Mouse (Mus musculus): Measurements from ENCODE around the gene 4933405L10Rik. TPM values are rescaled to one million over a fixed set of nuclear protein-coding genes. Genes with fewer than 3 reads are reported as not detected.

4933405L10Rik gene
- polyA plus RNA-seq, 1 experiment from 2014 or later, result 0.11 TPM

DNA sequence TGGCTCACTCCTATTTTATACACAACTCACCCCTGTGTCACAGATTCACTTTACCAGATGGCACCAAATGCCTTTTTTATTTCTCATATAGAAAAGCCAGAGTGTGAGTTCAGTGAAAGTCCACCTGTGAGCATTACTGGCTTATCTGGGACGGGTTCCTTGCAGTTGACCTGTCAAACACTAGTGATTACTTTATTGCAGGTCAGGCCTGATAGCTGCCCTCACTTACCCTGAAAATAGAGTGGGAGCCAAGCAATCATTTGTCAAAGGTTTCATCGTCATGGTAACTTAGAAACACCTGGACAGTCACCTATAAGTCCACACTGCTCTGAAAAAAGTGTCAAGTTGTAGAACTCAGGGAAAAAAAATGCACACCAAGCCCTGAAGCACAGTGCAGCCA lies 47.2 kb downstream of the 4933405L10Rik start:
- WGBS, result 74% methylated on average over 2 of the region's 2 CpGs
- DNase-seq (ENCODE audit: low spot score), result no peak

GRCm38 (mm10) chr8:105757796-105758276 lies 50.4 kb downstream of the 4933405L10Rik start:
- peak overlapping the region; percentile 90 for H3K4me3 ChIP-seq (replicated peaks; ENCODE audit: low read depth, low read length)
- DNase-seq (ENCODE audit: low spot score), result no peak
- no peaks in the 10 kb centered on the region for H3K27me3 ChIP-seq (ENCODE audit: insufficient read depth, low read length)
- TF ChIP-seq CTCF (IDR thresholded peaks at IDR 0.05; ENCODE audit: low read depth), result no peak
- H3K36me3 ChIP-seq (ENCODE audit: insufficient read depth, low read length), result no peaks in the 10 kb centered on the region
- peak overlapping the region; percentile 69 for H3K4me2 ChIP-seq (ENCODE audit: low read length)
- 0 out of 2 replicates have a peak, but pooled peaks cover 6% of the 10 kb centered on the region for H3K4me1 ChIP-seq (replicated peaks; ENCODE audit: insufficient read depth, low read length)
- H3K27ac ChIP-seq, result peak overlapping the region; percentile 85; the same call in 1 of the 2 replicates
- H3K9ac ChIP-seq (ENCODE audit: low read depth, low read length), result peak overlapping the region; percentile 66
- WGBS, result under 1% methylated on average over 12 of the region's 12 CpGs
- no peak for ATAC-seq (replicated peaks; ENCODE audit: low FRiP score, low read depth)
- no peaks in the 10 kb centered on the region for H3K9me3 ChIP-seq (replicated peaks; ENCODE audit: low read length)

More for the DNA sequence above, 47.2 kb downstream of the 4933405L10Rik start:
- no peak for TF ChIP-seq CTCF (IDR thresholded peaks at IDR 0.05; ENCODE audit: low read depth)
- no peaks in the 10 kb centered on the region for H3K9me3 ChIP-seq (replicated peaks; ENCODE audit: low read length)
- no peak overlapping the region for H3K4me2 ChIP-seq (ENCODE audit: low read length)
- no peak overlapping the region for H3K4me3 ChIP-seq (replicated peaks; ENCODE audit: low read depth, low read length)
- H3K9ac ChIP-seq (ENCODE audit: low read depth, low read length), result no peak overlapping the region
- no peak for ATAC-seq (replicated peaks; ENCODE audit: low FRiP score, low read depth)
- no peaks in the 10 kb centered on the region for H3K36me3 ChIP-seq (ENCODE audit: insufficient read depth, low read length)
- H3K27me3 ChIP-seq (ENCODE audit: insufficient read depth, low read length), result no peaks in the 10 kb centered on the region
- no peak overlapping the region for H3K27ac ChIP-seq
- H3K4me1 ChIP-seq (replicated peaks; ENCODE audit: insufficient read depth, low read length), result peaks cover 16% of the 10 kb centered on the region; the same call in 1 of the 2 replicates

GRCm38 (mm10) chr8:105758277-105759108 lies 51.0 kb downstream of the 4933405L10Rik start, which contains the start of gene Gfod2:
Gfod2 (minus strand) TSS chr8:105758664.
- Histone ChIP-seq H3K36me3 (ENCODE audit: insufficient read depth, low read length) (no peaks in the 10 kb centered on the region), H3K27me3 (ENCODE audit: insufficient read depth, low read length) (no peaks in the 10 kb centered on the region), H3K4me3 (replicated peaks; ENCODE audit: low read depth, low read length) (peak within 1 kb of the TSS; percentile 90), H3K27ac (peak within 1 kb of the TSS; percentile 85), H3K4me1 (replicated peaks; ENCODE audit: insufficient read depth, low read length) (0 out of 2 replicates have a peak, but pooled peaks cover 6% of the 10 kb centered on the region), H3K4me2 (ENCODE audit: low read length) (peak within 1 kb of the TSS; percentile 69), H3K9me3 (replicated peaks; ENCODE audit: low read length) (no peaks in the 10 kb centered on the region), H3K9ac (ENCODE audit: low read depth, low read length) (peak within 1 kb of the TSS; percentile 66)
- DNase-seq (ENCODE audit: low spot score), result peak; percentile 98
- ATAC-seq (replicated peaks; ENCODE audit: low FRiP score, low read depth), result peak; percentile 97
- WGBS, result 3% methylated on average over 55 of the region's 57 CpGs
- peak; percentile 37 for TF ChIP-seq CTCF (IDR thresholded peaks at IDR 0.05; ENCODE audit: low read depth)

Other genes starting within 250 kb of the 4933405L10Rik start
- 15.6 and 19.4 TPM in 2 replicates for gene Tppp3, start 236.1 kb upstream of the 4933405L10Rik start, polyA plus RNA-seq (2015; fragmentation: Nextera tagmentation; extraction: Ambion mirVana)
- gene Zdhhc1, start 210.8 kb upstream of the 4933405L10Rik start, polyA plus RNA-seq (2015; fragmentation: Nextera tagmentation; extraction: Ambion mirVana), result 28.0 and 30.5 TPM in 2 replicates
- gene Hsd11b2, start 188.9 kb upstream of the 4933405L10Rik start, polyA plus RNA-seq (2015; fragmentation: Nextera tagmentation; extraction: Ambion mirVana), result 42.4 and 44.8 TPM in 2 replicates
- 112 and 122 TPM in 2 replicates for gene Atp6v0d1, start 141.6 kb upstream of the 4933405L10Rik start, polyA plus RNA-seq (2015; fragmentation: Nextera tagmentation; extraction: Ambion mirVana)
- gene Ripor1, start 102.4 kb upstream of the 4933405L10Rik start, polyA plus RNA-seq (2015; fragmentation: Nextera tagmentation; extraction: Ambion mirVana), result 40.9 and 44.4 TPM in 2 replicates
- gene Ctcf, start 71.1 kb upstream of the 4933405L10Rik start, polyA plus RNA-seq (2015; fragmentation: Nextera tagmentation; extraction: Ambion mirVana), result 85.5 and 89.4 TPM in 2 replicates
- gene Agrp, start 70.3 kb upstream of the 4933405L10Rik start, polyA plus RNA-seq (2015; fragmentation: Nextera tagmentation; extraction: Ambion mirVana), result 0.61 and 1.2 TPM in 2 replicates
- gene Carmil2, start 21.4 kb upstream of the 4933405L10Rik start, polyA plus RNA-seq (2015; fragmentation: Nextera tagmentation; extraction: Ambion mirVana), result 0.28 and 0.45 TPM in 2 replicates
- 51.2 and 53.4 TPM in 2 replicates for gene Acd, start 6.6 kb upstream of the 4933405L10Rik start, polyA plus RNA-seq (2015; fragmentation: Nextera tagmentation; extraction: Ambion mirVana)
- 18.7 and 19.6 TPM in 2 replicates for gene Pard6a, start 6.5 kb upstream of the 4933405L10Rik start, polyA plus RNA-seq (2015; fragmentation: Nextera tagmentation; extraction: Ambion mirVana)
- 14.6 and 17.8 TPM in 2 replicates for gene Enkd1, start 555 bp downstream of the 4933405L10Rik start, polyA plus RNA-seq (2015; fragmentation: Nextera tagmentation; extraction: Ambion mirVana)
- 19.2 and 21.0 TPM in 2 replicates for gene Gfod2, start 51.0 kb downstream of the 4933405L10Rik start, polyA plus RNA-seq (2015; fragmentation: Nextera tagmentation; extraction: Ambion mirVana)
- 7.0 and 8.9 TPM in 2 replicates for gene Ranbp10, start 119.7 kb downstream of the 4933405L10Rik start, polyA plus RNA-seq (2015; fragmentation: Nextera tagmentation; extraction: Ambion mirVana)
- gene Tsnaxip1, start 120.1 kb downstream of the 4933405L10Rik start, polyA plus RNA-seq (2015; fragmentation: Nextera tagmentation; extraction: Ambion mirVana), result 0.05 TPM in 1 of 2 replicates, not detected in the other
- 23.4 and 24.9 TPM in 2 replicates for gene Cenpt, start 145.6 kb downstream of the 4933405L10Rik start, polyA plus RNA-seq (2015; fragmentation: Nextera tagmentation; extraction: Ambion mirVana)
- 56.0 and 60.8 TPM in 2 replicates for gene Thap11, start 147.5 kb downstream of the 4933405L10Rik start, polyA plus RNA-seq (2015; fragmentation: Nextera tagmentation; extraction: Ambion mirVana)
- 188 and 192 TPM in 2 replicates for gene Nutf2, start 152.9 kb downstream of the 4933405L10Rik start, polyA plus RNA-seq (2015; fragmentation: Nextera tagmentation; extraction: Ambion mirVana)
- 27.6 and 30.1 TPM in 2 replicates for gene Edc4, start 173.2 kb downstream of the 4933405L10Rik start, polyA plus RNA-seq (2015; fragmentation: Nextera tagmentation; extraction: Ambion mirVana)
- 0.66 TPM in 1 of 2 replicates, not detected in the other for gene Nrn1l, start 185.9 kb downstream of the 4933405L10Rik start, polyA plus RNA-seq (2015; fragmentation: Nextera tagmentation; extraction: Ambion mirVana)
- gene Pskh1, start 192.8 kb downstream of the 4933405L10Rik start, polyA plus RNA-seq (2015; fragmentation: Nextera tagmentation; extraction: Ambion mirVana), result 30.6 and 33.7 TPM in 2 replicates
- gene Ctrl, start 226.2 kb downstream of the 4933405L10Rik start, polyA plus RNA-seq (2015; fragmentation: Nextera tagmentation; extraction: Ambion mirVana), result 0.67 and 0.77 TPM in 2 replicates
- 59.7 and 63.1 TPM in 2 replicates for gene Psmb10, start 230.8 kb downstream of the 4933405L10Rik start, polyA plus RNA-seq (2015; fragmentation: Nextera tagmentation; extraction: Ambion mirVana)
- 0.45 and 0.50 TPM in 2 replicates for gene Lcat, start 235.7 kb downstream of the 4933405L10Rik start, polyA plus RNA-seq (2015; fragmentation: Nextera tagmentation; extraction: Ambion mirVana)

All from kidney, postnatal 0 days (tissue).